Mouse (Mus musculus): ENCODE results near the gene Kat6b. TPM values are rescaled to one million over a fixed set of nuclear protein-coding genes. Genes with fewer than 3 reads are reported as not detected.
A peak's percentile ranks its signal among the peaks of the same experiment; 100 is the strongest.

Kat6b gene
- polyA plus RNA-seq, 1 experiment: 3.9 TPM

DNA sequence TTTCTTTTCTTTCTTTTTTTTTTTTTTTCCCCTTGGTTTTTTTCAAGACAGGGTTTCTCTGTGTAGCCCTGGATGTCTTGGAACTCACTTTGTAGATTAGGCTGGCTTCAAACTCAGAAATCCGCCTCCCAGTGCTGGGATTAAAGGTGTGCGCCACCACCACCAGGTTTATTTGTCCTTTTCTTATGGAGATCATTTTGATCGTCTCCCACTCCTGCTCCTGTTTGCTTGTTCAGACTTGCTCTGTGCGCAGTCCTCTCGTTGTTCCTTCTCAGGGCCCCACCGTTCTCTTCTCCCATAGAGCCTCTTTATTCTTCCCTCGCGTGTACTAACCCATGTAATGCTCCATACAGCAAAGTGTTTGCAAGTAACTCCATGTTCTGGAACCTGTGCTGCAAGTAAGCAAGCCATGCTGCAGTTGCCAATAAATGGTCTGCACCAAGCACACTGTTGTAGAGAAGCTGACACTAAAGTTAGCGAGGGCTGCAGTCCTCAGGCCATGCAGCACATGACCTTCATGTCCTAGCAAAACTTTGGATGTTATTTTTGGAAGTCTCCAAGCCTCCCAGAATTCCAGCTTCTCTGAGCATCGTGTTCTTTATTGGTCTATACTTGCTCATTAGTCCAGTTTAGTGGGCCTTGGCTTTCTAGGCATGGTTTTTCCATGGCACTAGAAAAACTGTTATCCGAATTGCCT lies 55.4 kb downstream of the Kat6b start:
- Histone ChIP-seq H3ac (ENCODE audit: control insufficient read depth, insufficient read length) (no peak overlapping the region), H3K27me3 (ENCODE audit: control insufficient read depth, insufficient read depth, insufficient read length) (no peaks in the 10 kb centered on the region), H3K79me2 (ENCODE audit: control insufficient read depth, insufficient read depth) (peaks cover 13% of the 10 kb centered on the region), H3K4me3 (no peak overlapping the region), H3K36me3 (ENCODE audit: control insufficient read depth, insufficient read depth) (no peaks in the 10 kb centered on the region), H3K4me2 (ENCODE audit: low read depth) (no peak overlapping the region)
- TF ChIP-seq USF1 (IDR thresholded peaks at IDR 0.05; ENCODE audit: low read depth): no peak
- no peak for TF ChIP-seq SRF (IDR thresholded peaks at IDR 0.05; ENCODE audit: control insufficient read depth, insufficient read length, low read depth)
- no peak for TF ChIP-seq MYOG (IDR thresholded peaks at IDR 0.05; ENCODE audit: control insufficient read depth in 1 of 3, insufficient read depth in 1 of 3, insufficient read length in 2 of 3, low read depth in 2 of 3)
- TF ChIP-seq E2F4 (IDR thresholded peaks at IDR 0.05; ENCODE audit: insufficient read depth): no peak
- no peak for TF ChIP-seq TCF12 (IDR thresholded peaks at IDR 0.05; ENCODE audit: insufficient read depth, poor library complexity, severe bottlenecking)
- TF ChIP-seq REST (IDR thresholded peaks at IDR 0.05; ENCODE audit: insufficient read depth, insufficient read length): no peak
- TF ChIP-seq MAX (IDR thresholded peaks at IDR 0.05; ENCODE audit: low read depth): no peak
- no peak for TF ChIP-seq TCF3 (IDR thresholded peaks at IDR 0.05; ENCODE audit: insufficient read length, low read depth)
- TF ChIP-seq MYOD1 (IDR thresholded peaks at IDR 0.05; ENCODE audit: control insufficient read depth in 1 of 3, insufficient read length in 2 of 3, low read depth in 2 of 3): no peak
- TF ChIP-seq POLR2A (IDR thresholded peaks at IDR 0.05; ENCODE audit: insufficient read length, low read depth): no peak

DNA sequence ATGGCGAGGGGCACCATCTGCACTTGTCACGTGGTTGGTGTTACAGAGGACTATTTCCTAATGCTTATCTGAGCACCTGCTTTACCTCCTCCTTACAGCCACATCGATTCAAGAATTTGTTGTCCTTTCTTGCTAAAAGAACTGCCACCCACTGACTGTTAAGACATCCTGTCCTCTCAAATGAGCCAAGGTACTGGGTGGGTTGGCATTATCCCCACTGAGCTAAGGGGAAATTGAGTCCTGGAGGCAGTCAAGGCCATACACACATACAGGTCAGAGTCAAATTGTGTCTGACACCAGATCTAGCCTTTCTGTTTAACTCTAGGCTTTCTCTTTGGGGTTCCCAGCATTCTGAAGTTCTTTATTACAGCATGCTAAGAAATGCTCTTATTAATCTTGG lies 56.6 kb downstream of the Kat6b start:
- no peak overlapping the region for H3K4me2 ChIP-seq (ENCODE audit: low read depth)
- no peaks in the 10 kb centered on the region for H3K27me3 ChIP-seq (ENCODE audit: control insufficient read depth, insufficient read depth, insufficient read length)
- H3K4me3 ChIP-seq: no peak overlapping the region
- TF ChIP-seq TCF12 (IDR thresholded peaks at IDR 0.05; ENCODE audit: insufficient read depth, poor library complexity, severe bottlenecking) (no peak), TCF3 (IDR thresholded peaks at IDR 0.05; ENCODE audit: insufficient read length, low read depth) (no peak), MYOD1 (IDR thresholded peaks at IDR 0.05; ENCODE audit: control insufficient read depth in 1 of 3, insufficient read length in 2 of 3, low read depth in 2 of 3) (peak in 2 of 3 experiments; percentile 2 to 46)
- H3K36me3 ChIP-seq (ENCODE audit: control insufficient read depth, insufficient read depth): no peaks in the 10 kb centered on the region
- no peak overlapping the region for H3ac ChIP-seq (ENCODE audit: control insufficient read depth, insufficient read length)
- H3K79me2 ChIP-seq (ENCODE audit: control insufficient read depth, insufficient read depth): peaks cover 7% of the 10 kb centered on the region

DNA sequence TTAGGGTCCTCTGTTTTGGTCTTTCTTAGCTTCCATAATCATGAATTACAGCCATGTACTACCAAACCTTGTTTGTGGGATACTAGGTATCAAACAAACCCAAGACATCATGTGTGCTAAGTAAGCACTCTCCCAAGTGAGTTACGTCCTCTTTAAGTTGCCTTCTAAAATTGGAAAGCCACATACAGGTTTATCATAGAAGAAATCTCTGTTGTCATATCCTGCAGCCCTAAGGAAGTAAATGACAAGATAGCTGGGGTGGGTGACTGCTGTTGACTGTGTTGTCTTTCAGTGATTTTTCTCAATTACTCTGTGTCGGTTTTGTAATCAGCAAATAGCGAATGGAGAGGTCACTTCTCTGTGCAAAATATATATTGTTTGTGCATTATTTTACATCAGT lies 58.5 kb downstream of the Kat6b start:
- no peak overlapping the region for H3ac ChIP-seq (ENCODE audit: control insufficient read depth, insufficient read length)
- H3K36me3 ChIP-seq (ENCODE audit: control insufficient read depth, insufficient read depth): no peaks in the 10 kb centered on the region
- H3K27me3 ChIP-seq (ENCODE audit: control insufficient read depth, insufficient read depth, insufficient read length): no peaks in the 10 kb centered on the region
- H3K4me3 ChIP-seq: no peak overlapping the region
- H3K79me2 ChIP-seq (ENCODE audit: control insufficient read depth, insufficient read depth): peaks cover 6% of the 10 kb centered on the region
- H3K4me2 ChIP-seq (ENCODE audit: low read depth): no peak overlapping the region
- TF ChIP-seq POLR2AphosphoS2 (IDR thresholded peaks at IDR 0.05; ENCODE audit: insufficient read length, low read depth): no peak

DNA sequence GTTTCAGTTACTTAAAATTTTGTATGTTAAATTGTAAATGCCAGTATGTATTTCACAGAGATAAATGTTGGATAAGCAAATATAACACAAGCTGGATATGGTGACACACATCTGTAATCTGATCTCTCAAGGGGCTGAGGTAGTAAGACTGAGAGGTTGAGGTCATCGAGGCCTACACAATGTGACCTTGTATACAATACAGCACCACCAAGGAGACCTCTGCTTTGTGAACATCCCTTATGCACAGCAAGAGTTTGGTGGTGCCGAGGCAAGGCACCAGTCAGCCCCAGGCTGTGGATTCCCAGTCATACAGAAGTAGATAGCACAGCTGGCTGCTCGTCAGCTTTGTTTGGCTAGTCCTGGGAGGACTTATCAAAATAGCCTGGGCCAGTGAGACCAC lies 59.1 kb downstream of the Kat6b start:
- Histone ChIP-seq H3ac (ENCODE audit: control insufficient read depth, insufficient read length) (no peak overlapping the region), H3K4me3 (no peak overlapping the region), H3K27me3 (ENCODE audit: control insufficient read depth, insufficient read depth, insufficient read length) (no peaks in the 10 kb centered on the region), H3K4me2 (ENCODE audit: low read depth) (no peak overlapping the region), H3K36me3 (ENCODE audit: control insufficient read depth, insufficient read depth) (no peaks in the 10 kb centered on the region), H3K79me2 (ENCODE audit: control insufficient read depth, insufficient read depth) (peaks cover 6% of the 10 kb centered on the region)
- TF ChIP-seq TCF12 (IDR thresholded peaks at IDR 0.05; ENCODE audit: insufficient read depth, poor library complexity, severe bottlenecking) (no peak), E2F4 (IDR thresholded peaks at IDR 0.05; ENCODE audit: insufficient read depth) (no peak), REST (IDR thresholded peaks at IDR 0.05; ENCODE audit: insufficient read depth, insufficient read length) (no peak), USF1 (IDR thresholded peaks at IDR 0.05; ENCODE audit: low read depth) (no peak), POLR2A (IDR thresholded peaks at IDR 0.05; ENCODE audit: insufficient read length, low read depth) (no peak), SRF (IDR thresholded peaks at IDR 0.05; ENCODE audit: control insufficient read depth, insufficient read length, low read depth) (no peak), CEBPB (IDR thresholded peaks at IDR 0.05; ENCODE audit: insufficient read depth, poor library complexity, severe bottlenecking) (no peak), MYOD1 (IDR thresholded peaks at IDR 0.05; ENCODE audit: control insufficient read depth in 1 of 3, insufficient read length in 2 of 3, low read depth in 2 of 3) (no peak), MAX (IDR thresholded peaks at IDR 0.05; ENCODE audit: low read depth) (no peak), MYOG (IDR thresholded peaks at IDR 0.05; ENCODE audit: control insufficient read depth in 1 of 3, insufficient read depth in 1 of 3, insufficient read length in 2 of 3, low read depth in 2 of 3) (no peak), POLR2AphosphoS2 (IDR thresholded peaks at IDR 0.05; ENCODE audit: insufficient read length, low read depth) (no peak), TCF3 (IDR thresholded peaks at IDR 0.05; ENCODE audit: insufficient read length, low read depth) (no peak)

DNA sequence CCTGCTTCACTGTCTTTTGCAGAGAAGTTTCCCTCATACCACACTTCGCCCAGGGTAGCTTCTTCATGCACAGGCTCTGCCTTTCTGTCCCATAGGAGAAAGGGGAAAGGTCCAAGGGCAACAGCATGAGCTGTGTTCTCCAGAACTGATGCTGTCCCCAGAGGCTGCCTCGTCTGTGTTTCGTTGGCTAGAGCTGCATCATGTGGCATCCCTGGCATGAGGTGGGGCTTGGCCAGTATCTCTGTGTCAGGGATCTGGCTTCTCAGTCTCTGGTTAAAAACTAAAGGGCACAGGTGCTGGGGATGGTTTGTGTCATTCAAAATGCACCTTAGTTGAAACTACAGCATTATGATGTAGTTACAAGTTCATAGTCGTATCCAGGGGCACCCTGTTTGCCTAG lies 64.3 kb downstream of the Kat6b start:
- H3K4me2 ChIP-seq (ENCODE audit: low read depth): peak overlapping the region; percentile 74
- peaks cover 25% of the 10 kb centered on the region for H3K79me2 ChIP-seq (ENCODE audit: control insufficient read depth, insufficient read depth)
- no peak overlapping the region for H3K4me3 ChIP-seq
- no peak overlapping the region for H3ac ChIP-seq (ENCODE audit: control insufficient read depth, insufficient read length)
- no peaks in the 10 kb centered on the region for H3K36me3 ChIP-seq (ENCODE audit: control insufficient read depth, insufficient read depth)
- no peaks in the 10 kb centered on the region for H3K27me3 ChIP-seq (ENCODE audit: control insufficient read depth, insufficient read depth, insufficient read length)
- TF ChIP-seq USF1 (IDR thresholded peaks at IDR 0.05; ENCODE audit: low read depth): peak; percentile 54
- no peak for TF ChIP-seq CEBPB (IDR thresholded peaks at IDR 0.05; ENCODE audit: insufficient read depth, poor library complexity, severe bottlenecking)
- TF ChIP-seq TCF3 (IDR thresholded peaks at IDR 0.05; ENCODE audit: insufficient read length, low read depth): no peak

Measured in myocyte (in vitro differentiated cells).